Comparison of ENCODE assay signal across 8 mouse cellular contexts in the genomic region with DNA sequence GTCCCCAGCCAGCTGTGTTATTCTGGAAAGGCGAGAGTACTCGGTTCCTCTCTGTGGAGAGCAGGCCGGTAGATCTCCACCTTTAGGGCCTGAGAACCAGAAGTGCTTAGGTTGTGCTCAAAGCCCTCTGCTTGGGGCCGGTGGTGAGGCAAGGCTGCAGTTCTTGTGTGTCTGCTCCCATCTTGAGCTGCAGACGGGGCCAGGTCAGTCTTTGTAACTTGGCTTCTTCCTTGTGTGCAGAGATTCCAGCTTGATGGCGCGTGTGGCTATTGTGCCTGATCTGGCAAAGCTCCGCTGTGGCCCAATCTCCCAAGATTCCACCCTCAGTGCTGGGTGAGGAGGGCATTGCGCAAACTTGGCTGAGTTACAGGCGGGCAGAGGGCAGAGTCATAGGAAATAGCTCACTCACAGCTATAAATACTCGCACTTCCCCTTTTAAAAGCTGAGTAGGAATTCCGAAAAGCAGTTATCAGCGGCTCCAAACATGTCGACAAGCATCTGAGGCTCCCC. TPM values are rescaled to one million over a fixed set of nuclear protein-coding genes. Genes with fewer than 3 reads are reported as not detected.
DNase-seq lines count a peak whose midpoint lies in the region; ATAC-seq and TF ChIP-seq lines count a peak whose summit lies in the region.

No protein-coding gene starts in this region.

- no peaks in the 10 kb centered on the region for H3K9me3 ChIP-seq in liver, embryonic 16.5 days (replicated peaks; ENCODE audit: control insufficient read depth, low read length)
- H3K9me3 ChIP-seq in neural tube, embryonic 15.5 days (replicated peaks), result no peaks in the 10 kb centered on the region

- 10% methylated on average over 14 of the region's 14 CpGs for WGBS in liver, embryonic 16.5 days (ENCODE audit: insufficient replicate concordance)
- WGBS in small intestine, adult 2 months, result 17% methylated on average over 14 of the region's 14 CpGs
- 69% methylated on average over 14 of the region's 14 CpGs for WGBS in neural tube, embryonic 15.5 days

- no peak overlapping the region for H3K4me3 ChIP-seq in liver, embryonic 16.5 days (ENCODE audit: low read depth, low read length)
- H3K4me3 ChIP-seq in small intestine, adult 2 months (ENCODE audit: low read depth, low read length), result peak overlapping the region; percentile 32
- H3K4me3 ChIP-seq in neural tube, embryonic 15.5 days (replicated peaks), result no peak overlapping the region

- peak overlapping the region; percentile 22; the same call in 1 of the 2 replicates for H3K4me2 ChIP-seq in liver, embryonic 16.5 days (ENCODE audit: low read depth, low read length)
- no peak overlapping the region for H3K4me2 ChIP-seq in neural tube, embryonic 15.5 days

- no peak for TF ChIP-seq POLR2A in small intestine, adult 2 months (IDR thresholded peaks at IDR 0.05; ENCODE audit: low read depth, low read length)

- peak; percentile 81 for ATAC-seq in liver, embryonic 16.5 days (ENCODE audit: low read depth)
- no peak for ATAC-seq in CD4-positive, CD25-positive, alpha-beta regulatory T cell, adult 4 months
- no peak for ATAC-seq in neural tube, embryonic 15.5 days (ENCODE audit: low FRiP score)

- no peak for TF ChIP-seq CTCF in small intestine, adult 2 months (IDR thresholded peaks at IDR 0.05; ENCODE audit: extremely low read depth, insufficient read length, insufficient replicate concordance, low read depth, low read length)

- DNase-seq in right cerebral cortex, postnatal 10 days (ENCODE audit: low spot score in 2 of 2), result peak; percentile 53 to 55
- no peak for DNase-seq in right cerebral cortex, postnatal 4 days
- peak; percentile 8 for DNase-seq in c-Kit-positive CD71-positive TER-119-positive erythroid progenitor cells, embryonic 14.5 days (ENCODE audit: low spot score)
- DNase-seq in heart, postnatal 36 days, result peak; percentile 76 to 78

- intact Hi-C loops in heart, postnatal 36 days (cut with DNase I), result no loop called here

- H3K27ac ChIP-seq in liver, embryonic 16.5 days (ENCODE audit: low read length), result peak overlapping the region; percentile 60
- peak overlapping the region; percentile 93 for H3K27ac ChIP-seq in small intestine, adult 2 months (ENCODE audit: insufficient read depth, low read depth, low read length)
- no peak overlapping the region for H3K27ac ChIP-seq in neural tube, embryonic 15.5 days (replicated peaks)

- peaks cover 3% of the 10 kb centered on the region for H3K4me1 ChIP-seq in liver, embryonic 16.5 days (ENCODE audit: control insufficient read depth, low read depth, low read length)
- peaks cover 41% of the 10 kb centered on the region for H3K4me1 ChIP-seq in small intestine, adult 2 months (ENCODE audit: control insufficient read depth, insufficient read depth, insufficient read length, low read length)
- peaks cover 3% of the 10 kb centered on the region; the same call in 1 of the 2 replicates for H3K4me1 ChIP-seq in neural tube, embryonic 15.5 days

- H3K27me3 ChIP-seq in liver, embryonic 16.5 days (ENCODE audit: control insufficient read depth, insufficient read depth, low read depth, low read length), result no peaks in the 10 kb centered on the region
- H3K27me3 ChIP-seq in small intestine, adult 2 months (ENCODE audit: control insufficient read depth, insufficient read depth, low read length), result no peaks in the 10 kb centered on the region
- H3K27me3 ChIP-seq in neural tube, embryonic 15.5 days (replicated peaks), result no peaks in the 10 kb centered on the region

- H3K36me3 ChIP-seq in liver, embryonic 16.5 days (ENCODE audit: control insufficient read depth, insufficient read depth), result no peaks in the 10 kb centered on the region
- H3K36me3 ChIP-seq in small intestine, adult 2 months (ENCODE audit: control insufficient read depth, insufficient read depth, low read length), result peaks cover 5% of the 10 kb centered on the region; the same call in 1 of the 2 replicates
- no peaks in the 10 kb centered on the region for H3K36me3 ChIP-seq in neural tube, embryonic 15.5 days

- H3K9ac ChIP-seq in liver, embryonic 16.5 days (ENCODE audit: low read depth, low read length), result no peak overlapping the region
- H3K9ac ChIP-seq in neural tube, embryonic 15.5 days (replicated peaks), result no peak overlapping the region

RNA-seq across cellular contexts. Expression of a gene that starts 9.4 kb away (rescaled TPM):
- under 1 TPM; 0.38 to 0.42 TPM for total RNA-seq in heart, postnatal 36 days (2021)
- 0.71 and 1.2 TPM in 2 replicates for polyA plus RNA-seq in liver, embryonic 16.5 days (2015; fragmentation: Nextera tagmentation; extraction: Ambion mirVana)
- 4.0 and 12.8 TPM in 2 replicates for polyA plus RNA-seq in small intestine, adult 2 months (2012; rRNA removed)
- polyA plus RNA-seq in CD4-positive, CD25-positive, alpha-beta regulatory T cell, adult 4 months (2017; shearing (Covaris generic)), result 10 to 100 TPM; 51.7 to 87.3 TPM
- 0.19 and 0.34 TPM in 2 replicates for polyA plus RNA-seq in neural tube, embryonic 15.5 days (2015; fragmentation: Nextera tagmentation; extraction: Ambion mirVana)

RNA-seq across cellular contexts. Expression of a gene that starts 48.9 kb away (rescaled TPM):
- total RNA-seq in heart, postnatal 36 days (2021), result 10 to 100 TPM; 14.9 to 15.7 TPM
- polyA plus RNA-seq in liver, embryonic 16.5 days (2015; fragmentation: Nextera tagmentation; extraction: Ambion mirVana), result 20.2 and 21.5 TPM in 2 replicates
- 1.7 and 3.3 TPM in 2 replicates for polyA plus RNA-seq in small intestine, adult 2 months (2012; rRNA removed)
- polyA plus RNA-seq in CD4-positive, CD25-positive, alpha-beta regulatory T cell, adult 4 months (2017; shearing (Covaris generic)), result 10 to 100 TPM; 76.4 to 77.5 TPM
- polyA plus RNA-seq in neural tube, embryonic 15.5 days (2015; fragmentation: Nextera tagmentation; extraction: Ambion mirVana), result 42.1 and 43.0 TPM in 2 replicates

RNA-seq across cellular contexts. Expression of a gene that starts 49.0 kb away (rescaled TPM):
- total RNA-seq in heart, postnatal 36 days (2021), result 100 to 1,000 TPM; 111 to 119 TPM
- polyA plus RNA-seq in liver, embryonic 16.5 days (2015; fragmentation: Nextera tagmentation; extraction: Ambion mirVana), result 26.6 and 27.1 TPM in 2 replicates
- polyA plus RNA-seq in small intestine, adult 2 months (2012; rRNA removed), result 5.0 and 11.6 TPM in 2 replicates
- 10 to 100 TPM; 71.5 to 79.6 TPM for polyA plus RNA-seq in CD4-positive, CD25-positive, alpha-beta regulatory T cell, adult 4 months (2017; shearing (Covaris generic))
- polyA plus RNA-seq in neural tube, embryonic 15.5 days (2015; fragmentation: Nextera tagmentation; extraction: Ambion mirVana), result 54.0 and 58.5 TPM in 2 replicates
